Mouse (Mus musculus): Measurements from ENCODE around the gene Hdgfl2.

Hdgfl2 gene

DNA sequence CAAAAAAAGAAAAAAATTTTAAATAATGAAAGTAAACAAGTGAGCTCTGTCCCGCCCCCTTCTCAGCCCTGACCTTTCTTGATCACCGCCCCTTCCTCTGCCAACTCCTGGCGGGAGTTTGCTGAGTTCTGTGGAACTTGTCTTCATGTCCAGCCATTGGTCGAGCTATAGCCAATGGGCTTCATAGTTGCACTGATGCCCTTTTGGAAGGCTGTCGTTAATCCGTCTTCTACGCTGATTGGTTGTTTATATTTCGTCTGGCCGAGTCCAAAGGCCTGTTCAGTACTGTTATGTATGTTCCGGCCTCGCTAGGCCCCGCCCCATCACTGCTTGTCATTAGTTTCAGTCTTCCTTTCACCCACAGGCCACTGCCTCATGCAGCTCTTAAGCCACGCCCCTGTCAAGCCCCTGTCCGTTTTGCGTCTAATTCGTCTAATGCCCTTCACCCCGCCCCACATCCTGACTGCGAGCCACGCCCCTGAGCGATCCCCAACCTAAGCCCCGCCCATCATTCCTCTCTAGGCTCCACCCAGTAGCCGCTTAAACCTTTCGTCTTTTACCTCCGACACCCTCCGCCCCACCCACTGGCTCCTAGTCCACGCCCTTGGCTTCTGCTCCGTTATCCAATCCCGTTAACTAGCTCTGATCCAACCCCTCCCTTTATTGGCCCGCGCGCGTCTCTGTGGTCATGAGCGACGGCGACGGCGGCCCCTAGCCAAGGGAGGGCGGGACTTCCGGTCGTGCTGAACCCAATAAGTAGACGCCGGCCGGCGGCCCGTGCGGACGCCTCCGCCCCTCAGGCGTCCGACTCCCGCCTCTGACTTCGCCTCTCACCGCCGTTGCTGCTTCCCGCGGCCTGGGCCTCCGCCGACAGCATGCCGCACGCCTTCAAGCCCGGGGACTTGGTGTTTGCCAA lies at the start of gene Hdgfl2:
Gene Hdgfl2 (plus strand): TSS at position 755 of the 916 bp plus-strand sequence.
- in situ Hi-C loops (cut with MseI, MboI) = no loop called here

DNA sequence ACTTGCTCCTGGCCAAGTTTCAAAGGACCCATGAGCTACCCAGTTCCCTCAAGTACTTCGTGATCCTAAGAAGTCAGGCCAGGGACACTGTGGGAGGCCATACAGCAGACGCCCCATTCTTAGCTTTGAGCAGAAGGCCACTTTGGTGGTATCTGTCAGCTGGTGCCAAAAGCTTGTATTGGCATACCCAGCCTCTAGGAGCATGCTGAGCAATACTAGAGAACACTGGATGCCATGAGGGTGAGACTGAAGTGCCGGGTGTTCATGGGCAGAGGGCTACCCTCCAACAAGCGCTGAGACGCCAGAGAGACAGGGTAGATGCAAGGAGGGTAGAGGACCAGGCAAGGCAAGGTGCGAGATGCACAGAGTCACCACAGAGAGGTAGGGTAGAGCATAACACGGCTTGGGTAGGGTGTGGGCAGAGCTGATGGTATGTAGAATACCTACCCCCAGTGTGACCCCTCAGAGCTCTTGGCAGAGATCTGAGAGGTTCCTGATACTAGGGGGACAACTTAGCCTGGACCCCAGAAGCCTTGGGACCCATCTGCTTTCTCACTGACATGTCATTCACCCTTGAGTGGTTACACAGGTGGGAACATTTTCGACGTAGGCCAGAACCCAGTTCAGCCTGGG lies 49.1 kb upstream of the Hdgfl2 start:
- in situ Hi-C loops (cut with MseI, MboI) = no loop called here

DNA sequence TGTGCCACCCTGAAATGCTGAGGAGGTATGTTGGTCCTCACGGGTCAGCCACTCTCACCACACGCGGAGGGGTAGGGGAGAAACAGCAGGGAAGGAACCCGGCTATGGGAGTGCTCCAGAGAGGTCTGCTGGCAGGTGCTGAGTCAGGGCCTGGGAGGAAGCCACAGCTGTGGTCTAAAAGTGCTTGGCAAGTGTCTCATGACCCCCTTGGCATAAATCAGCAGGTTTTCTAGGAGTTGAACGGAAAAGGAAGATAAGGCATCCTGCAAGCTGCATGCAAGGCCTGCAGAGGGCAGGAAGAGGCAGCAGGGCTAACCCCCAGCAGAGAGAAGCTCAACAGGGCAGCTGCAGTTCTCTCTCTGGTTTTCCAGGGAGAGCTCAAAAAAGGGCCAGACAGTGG lies 48.5 kb upstream of the Hdgfl2 start:
- in situ Hi-C loops (cut with MseI, MboI) = no loop called here

DNA sequence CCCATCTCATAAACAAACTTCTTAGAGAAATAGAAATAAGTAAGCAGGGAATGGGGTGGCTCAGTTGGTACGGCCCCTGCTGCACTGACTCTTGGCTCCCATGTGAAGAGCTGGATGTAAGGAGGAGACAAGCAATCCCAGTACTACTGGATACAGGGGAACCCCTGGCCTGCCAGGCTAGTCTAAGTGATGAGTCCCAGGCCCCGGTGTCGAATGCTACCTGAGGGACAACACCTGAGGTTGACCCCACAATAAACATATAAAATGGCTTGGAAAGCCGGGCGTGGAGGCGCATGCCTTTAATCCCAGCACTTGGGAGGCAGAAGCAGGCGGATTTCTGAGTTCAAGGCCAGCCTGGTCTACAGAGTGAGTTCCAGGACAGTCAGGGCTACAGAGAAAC lies 48.0 kb upstream of the Hdgfl2 start:
- in situ Hi-C loops (cut with MseI, MboI) = no loop called here

DNA sequence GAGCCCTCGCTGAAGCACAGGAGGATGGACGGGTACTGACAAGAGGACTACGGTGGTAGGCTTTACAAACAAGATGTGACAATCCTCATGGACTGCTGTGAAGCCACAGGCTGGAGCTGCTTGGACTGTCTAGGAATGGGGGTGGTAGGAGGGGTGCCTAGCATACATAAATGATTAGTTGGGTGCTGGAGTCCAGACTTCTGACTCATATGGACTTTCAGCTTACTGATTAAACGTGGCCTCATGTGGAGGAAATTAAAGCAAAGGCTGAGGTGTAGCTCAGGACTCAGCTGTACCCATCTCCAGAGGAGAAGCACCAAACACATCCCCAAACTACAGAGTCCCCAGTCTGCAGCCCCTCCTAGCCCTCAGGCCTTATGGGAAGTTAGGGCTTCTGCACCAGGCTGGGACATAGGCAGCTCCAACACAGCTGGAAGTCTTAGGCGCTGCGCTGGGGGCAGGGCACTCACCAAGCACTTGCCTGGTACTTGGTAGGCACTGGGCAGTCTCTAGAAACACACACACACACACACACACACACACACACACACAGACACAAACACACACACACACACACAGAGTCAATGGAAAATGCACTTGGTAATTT lies 47.2 kb upstream of the Hdgfl2 start:
- in situ Hi-C loops (cut with MseI, MboI) = no loop called here

DNA sequence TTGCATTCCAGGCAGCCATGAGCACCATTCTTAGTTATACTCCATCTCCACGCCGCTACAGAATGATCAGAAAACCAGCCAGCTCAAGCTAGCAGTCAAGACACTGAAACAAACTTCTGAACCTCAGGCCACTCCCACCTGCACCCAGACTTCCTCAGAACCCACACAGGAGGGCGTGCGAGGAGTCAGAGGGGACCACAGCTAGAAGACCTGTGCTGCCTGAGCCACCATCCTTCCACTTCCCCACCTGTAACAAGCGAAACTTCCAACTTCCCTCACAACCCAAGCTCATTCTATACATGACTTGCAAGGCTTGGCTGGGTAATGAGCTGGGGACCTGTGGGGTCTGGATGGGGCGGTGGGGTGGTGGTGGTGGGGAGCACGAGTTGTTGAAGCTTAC lies 46.6 kb upstream of the Hdgfl2 start:
- in situ Hi-C loops (cut with MseI, MboI) = no loop called here

DNA sequence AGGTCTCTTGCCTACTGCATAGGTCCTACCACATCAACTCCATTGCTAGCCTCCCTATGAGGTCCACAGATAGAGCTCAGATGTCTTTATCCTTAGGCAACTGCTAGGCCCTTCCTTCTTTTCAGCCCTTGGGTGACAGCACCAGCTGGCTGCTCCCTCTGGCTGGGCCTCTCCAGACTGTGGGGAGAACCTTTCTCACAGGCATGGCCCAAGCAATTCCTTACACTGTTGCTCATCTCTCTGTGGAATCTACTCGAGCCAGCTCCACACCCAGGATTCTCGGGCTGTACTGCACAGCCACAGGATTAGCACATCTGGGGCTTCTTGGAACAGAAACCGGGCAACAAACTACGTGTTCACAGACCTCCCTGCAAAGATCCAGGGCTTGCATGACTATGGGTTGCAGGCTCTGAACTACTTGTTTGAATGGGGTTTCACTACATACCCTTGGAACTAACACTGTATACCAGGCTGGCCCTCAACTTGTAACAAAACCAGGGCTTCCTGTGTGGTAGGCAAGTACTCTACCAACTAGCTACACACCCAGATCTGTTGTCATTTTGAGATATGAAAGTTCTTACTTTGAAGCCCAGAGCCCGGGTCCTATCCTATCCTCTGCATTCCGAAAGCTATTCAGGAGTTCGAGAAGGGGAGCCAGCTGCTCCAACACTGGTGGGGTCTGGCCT lies 45.3 kb upstream of the Hdgfl2 start:
- in situ Hi-C loops (cut with MseI, MboI) = no loop called here

DNA sequence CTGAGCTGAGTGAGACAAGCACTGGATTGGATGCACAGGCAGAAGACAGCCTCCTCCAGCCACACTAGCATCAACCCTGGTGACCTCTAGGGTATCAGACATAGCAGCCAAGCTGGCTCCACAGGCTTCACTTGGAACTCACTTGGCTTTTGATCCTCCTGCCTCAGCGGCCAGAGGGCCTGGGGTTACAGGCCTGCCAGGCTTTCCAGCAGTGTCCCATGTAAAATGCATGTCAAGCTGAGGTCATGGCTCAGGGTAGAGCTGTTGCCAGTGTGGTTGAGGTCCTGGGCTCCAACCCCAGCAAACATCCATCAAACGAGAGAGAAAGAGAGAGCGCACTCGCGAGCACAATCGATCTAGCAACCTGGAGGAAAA lies 44.7 kb upstream of the Hdgfl2 start:
- in situ Hi-C loops (cut with MseI, MboI) = no loop called here

DNA sequence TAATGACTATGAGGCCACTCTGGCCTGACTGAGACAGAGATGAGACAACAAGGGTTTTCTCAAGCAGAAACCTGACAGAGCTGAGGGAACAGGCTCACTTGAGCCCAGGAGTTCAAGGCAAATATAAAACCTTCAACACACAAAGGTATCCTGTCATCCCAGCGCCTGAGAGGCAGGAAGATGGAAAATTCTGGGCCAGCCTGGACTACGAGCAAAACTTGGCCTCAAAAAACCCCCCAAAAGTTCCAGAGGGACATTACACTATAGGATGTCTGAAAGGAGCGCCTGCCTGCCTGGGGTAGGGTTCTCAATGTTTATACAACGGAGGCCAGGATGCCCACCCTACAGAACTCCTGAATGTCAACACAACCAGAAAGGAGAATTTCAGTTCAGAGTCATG lies 44.2 kb upstream of the Hdgfl2 start:
- in situ Hi-C loops (cut with MseI, MboI) = no loop called here

DNA sequence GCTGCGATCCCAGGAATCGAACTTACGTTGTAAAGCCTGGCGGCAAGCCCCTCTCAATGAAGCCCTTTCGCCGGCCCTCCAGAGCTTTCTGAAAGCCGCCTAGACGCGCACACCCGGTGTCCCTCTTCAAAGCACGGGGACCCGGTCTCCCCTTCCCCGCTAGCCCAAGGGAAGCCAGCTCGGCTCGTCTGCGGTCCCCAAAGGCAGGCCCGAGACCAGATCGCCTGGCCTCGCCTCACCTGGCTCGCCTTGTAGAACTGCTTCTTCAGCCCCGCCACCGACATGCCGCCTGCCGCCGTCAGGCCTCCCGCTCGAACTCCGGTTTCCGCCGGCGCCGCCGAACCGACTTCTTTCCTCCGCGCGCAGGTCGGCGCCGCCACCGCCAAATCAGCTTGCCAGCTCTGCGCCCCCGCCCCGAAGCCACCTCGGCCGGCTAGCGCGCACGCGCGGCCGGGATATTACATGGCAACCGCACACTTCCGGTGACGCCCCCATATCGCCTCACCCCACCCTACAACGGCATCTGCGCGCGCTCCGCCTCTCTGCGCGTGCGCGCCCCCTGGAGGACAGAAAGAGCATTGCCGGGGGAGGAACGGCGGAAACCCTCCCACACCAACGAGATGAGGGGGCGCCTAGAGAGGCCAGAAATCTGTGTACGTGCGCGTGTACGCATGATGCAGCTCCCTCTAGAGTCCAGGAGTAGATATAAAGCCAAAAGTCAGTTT lies 43.1 kb upstream of the Hdgfl2 start, which contains the start of gene Sh3gl1:
Gene Sh3gl1 (minus strand): TSS at position 460 of the 725 bp plus-strand sequence.
- in situ Hi-C loops (cut with MseI, MboI) = no loop called here

DNA sequence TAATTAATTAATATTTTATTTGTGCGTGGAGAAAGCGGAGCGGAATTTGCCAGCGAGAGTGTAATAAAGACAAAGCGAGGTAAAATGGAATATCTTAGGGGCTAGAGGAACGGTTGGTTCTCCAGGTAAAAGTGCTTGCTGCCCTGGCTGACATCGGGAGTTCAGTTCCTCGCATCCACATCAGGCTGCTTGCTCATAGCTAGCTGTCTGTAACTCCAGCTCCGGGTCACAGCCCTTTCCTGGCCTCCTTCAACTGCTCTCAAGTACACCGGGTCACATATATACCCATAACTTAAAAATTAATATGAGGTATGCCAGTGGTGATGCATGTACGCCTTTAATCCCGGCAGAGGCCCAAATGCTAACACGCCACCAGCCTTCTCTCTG lies 42.5 kb upstream of the Hdgfl2 start:
- in situ Hi-C loops (cut with MseI, MboI) = no loop called here

DNA sequence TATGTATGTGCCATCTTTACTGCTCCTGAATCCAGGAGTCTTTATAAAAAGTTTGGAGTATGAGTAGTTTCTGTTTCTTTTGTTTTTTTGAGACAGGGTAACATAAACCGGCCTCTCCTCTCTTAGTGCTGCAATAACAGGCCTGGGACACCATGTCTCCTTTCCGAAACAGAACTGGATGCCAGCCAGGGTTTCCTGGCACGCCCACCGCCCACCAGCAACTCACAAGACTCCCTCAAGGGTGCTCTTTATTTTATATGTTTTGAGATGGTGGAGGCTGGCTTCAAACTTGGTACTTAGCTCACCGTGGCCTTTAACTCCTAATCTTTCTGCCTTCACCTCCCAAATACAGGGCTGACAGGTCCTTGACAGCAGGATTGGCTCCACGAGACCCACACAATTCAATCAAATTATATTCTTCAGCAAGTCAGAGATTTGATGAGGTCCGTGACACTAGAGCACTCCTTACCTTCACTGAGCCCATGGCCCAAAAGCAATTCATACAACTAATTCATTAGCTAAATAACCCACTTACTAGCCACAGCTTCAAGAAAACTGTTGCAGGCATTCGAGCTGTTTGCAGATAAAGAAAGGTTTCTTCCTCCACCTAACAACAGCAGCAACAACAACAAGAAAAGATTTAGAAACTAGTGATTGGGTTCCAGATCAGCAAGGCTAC lies 40.7 kb upstream of the Hdgfl2 start:
- in situ Hi-C loops (cut with MseI, MboI) = no loop called here

DNA sequence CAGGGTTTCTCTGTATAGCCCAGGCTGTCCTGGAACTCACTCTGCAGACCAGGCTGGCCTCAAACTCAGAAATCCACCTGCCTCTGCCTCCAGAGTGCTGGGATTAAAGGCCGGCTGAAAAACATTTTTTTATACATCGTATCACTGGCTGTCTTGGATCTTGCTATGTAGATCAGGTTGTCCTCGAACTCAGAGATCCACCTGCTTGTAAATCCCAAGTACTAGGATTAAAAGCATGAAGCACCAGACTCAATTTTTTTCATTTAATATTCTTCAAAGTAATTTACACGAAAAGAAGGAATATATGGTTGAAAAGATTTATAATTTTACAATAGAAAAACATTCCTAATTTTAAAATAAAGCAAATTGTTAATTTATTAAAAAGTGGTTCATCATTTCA lies 40.1 kb upstream of the Hdgfl2 start:
- in situ Hi-C loops (cut with MseI, MboI) = no loop called here

DNA sequence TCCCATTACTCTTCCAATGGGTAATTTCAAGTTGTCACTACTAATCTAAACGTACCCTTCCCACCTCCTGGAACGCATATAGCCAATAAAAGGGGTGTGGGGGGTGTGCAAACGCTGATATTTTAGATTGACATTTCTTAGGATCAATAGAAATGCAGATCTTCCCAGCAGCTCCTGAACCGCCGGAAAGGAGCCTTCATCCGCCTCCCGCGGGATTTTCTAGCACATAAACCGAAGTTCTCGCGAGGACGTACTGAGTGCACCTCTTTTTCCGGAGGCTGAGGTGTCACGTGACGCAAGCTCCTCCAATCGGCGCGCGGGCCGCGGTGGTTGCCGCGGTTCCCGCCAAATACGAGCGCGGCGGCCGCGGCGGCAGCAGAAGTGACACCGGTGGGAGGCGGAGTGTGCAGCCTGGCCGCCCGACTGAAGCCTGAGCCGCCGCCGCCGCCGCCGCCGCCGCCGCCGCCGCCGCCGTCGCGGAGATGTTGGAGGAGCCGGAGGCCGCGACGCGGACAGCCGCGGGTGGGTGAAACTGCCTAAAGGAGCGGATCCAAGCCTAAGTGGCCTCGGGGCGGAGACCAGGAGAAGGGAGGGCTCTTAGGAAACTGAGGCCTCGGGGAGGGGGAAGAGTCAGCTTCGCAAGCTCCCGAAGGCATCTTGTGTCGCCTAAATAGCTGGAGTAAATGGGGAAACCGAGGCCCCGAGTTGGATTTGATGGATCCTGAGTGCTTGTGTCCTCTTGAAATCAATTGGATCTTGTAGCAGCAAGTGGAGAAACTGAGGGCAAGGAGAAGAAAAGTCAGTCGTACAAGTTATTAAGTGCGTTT lies 39.2 kb upstream of the Hdgfl2 start, which contains the start of gene Chaf1a:
Gene Chaf1a (plus strand): TSS at position 410 of the 827 bp plus-strand sequence.
- in situ Hi-C loops (cut with MseI, MboI) = no loop called here

DNA sequence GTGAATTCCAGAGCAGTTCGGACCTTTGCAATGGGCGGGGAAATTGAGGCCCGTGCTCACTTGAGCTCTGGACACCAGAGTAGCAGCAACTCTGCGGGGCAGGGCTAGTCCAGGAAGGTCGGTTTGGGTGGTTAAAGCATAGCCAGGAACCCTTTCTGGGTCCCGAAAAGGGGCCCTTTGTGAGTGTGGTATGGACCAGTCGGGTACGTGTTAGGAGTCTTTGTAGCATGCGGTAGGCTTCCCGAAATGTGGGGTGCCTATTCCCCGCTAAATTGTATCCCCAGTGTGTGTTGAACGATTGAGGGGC lies 38.6 kb upstream of the Hdgfl2 start:
- in situ Hi-C loops (cut with MseI, MboI) = no loop called here

DNA sequence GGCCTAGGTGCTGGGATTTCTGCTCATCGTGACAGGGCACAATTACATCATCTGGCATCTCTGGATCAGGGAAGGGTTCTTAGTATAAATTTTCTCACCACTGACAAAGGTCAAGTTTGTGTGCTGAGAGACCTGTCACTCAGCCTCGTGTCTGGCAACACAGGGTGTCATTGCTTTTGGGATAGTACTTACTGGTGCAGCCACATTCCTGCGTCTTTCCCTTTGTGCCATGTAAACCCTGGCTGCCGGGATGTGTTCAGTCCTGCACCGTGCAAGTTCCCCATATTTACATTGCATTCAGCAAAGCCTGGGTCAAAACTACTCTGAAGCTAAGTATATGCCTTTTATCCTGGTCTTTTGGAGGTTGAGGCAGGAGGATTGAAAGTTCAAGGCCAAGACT lies 28.1 kb upstream of the Hdgfl2 start:
- in situ Hi-C loops (cut with MseI, MboI) = no loop called here

DNA sequence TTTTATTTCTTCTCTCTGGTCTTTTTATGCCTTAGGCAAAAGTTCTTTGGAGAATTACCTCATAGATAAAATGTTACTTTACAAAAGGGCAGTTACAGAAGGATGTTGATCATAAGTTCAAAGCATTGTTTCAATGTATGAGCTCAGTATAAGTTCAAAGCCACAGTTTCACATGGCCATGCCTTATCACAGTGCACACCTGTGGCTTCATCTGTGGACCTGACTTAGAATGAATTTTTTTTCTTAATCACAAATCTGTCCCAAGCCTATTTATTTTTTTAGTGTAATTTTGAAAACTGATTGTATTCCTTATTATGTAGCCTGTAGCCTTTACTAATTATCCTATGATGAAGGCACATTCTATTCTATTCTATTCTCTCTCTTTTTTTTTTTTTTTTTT lies 24.5 kb upstream of the Hdgfl2 start:
- in situ Hi-C loops (cut with MseI, MboI) = no loop called here

DNA sequence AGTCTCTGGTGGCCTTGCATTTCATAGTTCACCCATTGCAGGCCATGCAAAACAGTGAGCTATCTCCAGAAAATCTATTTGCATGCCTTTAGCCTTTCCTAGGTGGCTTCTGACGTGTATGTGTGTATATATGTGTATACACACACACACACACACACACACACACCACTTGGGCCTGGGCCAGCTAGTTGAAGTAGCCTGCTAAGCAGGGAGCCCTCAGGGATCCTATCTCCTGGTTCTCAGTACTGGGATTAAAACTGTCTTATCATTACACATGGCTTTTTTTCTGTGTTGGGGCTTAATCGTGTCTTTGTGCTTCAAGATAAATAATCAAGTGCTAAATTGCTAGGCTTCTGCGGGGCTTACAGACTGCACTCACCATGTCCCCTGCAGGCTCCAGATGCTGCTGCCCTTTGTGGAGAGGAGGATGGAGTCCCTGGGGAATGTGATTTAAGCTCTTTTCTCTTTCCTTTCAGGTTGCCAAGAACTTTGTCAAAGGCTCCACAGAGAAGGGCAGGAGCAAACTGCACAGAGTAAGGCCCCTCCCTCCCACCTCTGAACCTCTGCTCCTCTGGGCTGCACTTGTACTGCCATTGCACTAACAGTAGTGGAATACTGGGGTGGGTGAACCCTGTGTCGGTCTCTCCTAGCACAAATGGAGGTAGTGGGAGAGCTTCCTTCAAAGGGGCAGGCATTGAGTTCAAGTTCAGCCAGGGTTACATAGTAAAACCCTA lies 23.3 kb upstream of the Hdgfl2 start:
- in situ Hi-C loops (cut with MseI, MboI) = no loop called here

DNA sequence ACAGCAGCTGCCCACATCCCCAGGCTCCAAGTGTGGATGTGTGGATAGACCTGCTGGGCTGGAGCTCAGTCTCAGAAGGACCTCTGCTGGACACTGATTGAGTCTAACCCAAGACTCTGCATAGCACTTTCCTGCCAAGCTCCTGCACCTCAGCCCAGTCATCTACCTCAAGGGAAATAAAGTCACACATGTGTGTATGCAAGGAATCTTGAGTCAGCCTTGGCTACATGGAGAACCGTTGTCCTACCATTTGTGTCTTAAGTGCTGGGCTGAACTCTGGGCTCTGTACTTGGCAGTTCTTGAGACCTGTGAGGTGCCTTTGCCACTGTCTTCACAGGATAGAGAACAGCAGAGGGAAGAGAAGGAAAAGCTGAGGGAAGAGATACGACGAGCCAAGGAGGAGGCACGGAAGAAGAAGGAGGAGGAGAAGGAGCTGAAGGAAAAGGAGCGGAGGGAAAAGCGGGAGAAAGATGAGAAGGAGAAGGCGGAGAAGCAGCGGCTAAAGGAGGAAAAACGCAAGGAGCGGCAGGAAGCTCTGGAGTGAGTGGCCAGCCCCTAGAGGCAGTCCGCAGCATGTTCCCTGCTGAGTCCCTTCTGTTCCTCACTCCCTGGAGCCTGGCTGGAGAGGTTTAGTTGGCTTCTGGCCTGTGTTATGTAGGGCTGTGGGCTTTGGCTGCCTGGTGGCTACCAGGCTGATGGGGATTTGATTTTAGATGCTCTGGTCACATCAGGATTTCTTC lies 21.9 kb upstream of the Hdgfl2 start:
- in situ Hi-C loops (cut with MseI, MboI) = no loop called here
